Mouse (Mus musculus): ENCODE measurements around the gene Hspd1. TPM values are rescaled to one million over a fixed set of nuclear protein-coding genes. Genes with fewer than 3 reads are reported as not detected.

Gene Hspd1
- total and polyA plus RNA-seq, 2 experiments: 52.3 to 301 TPM

GRCm38 (mm10) chr1:55031026-55031779 is 56.8 kb downstream of the Hspd1 start:
- Histone ChIP-seq H3K27ac (replicated peaks; ENCODE audit: insufficient read depth, low read depth, low read length) (no peak overlapping the region), H3K36me3 (ENCODE audit: control insufficient read depth, insufficient read depth, low read length) (no peaks in the 10 kb centered on the region), H3K27me3 (ENCODE audit: control insufficient read depth, insufficient read depth, low read length) (no peaks in the 10 kb centered on the region), H3K4me3 (ENCODE audit: insufficient read depth, low read depth, low read length) (no peak overlapping the region), H3K9ac (ENCODE audit: low read depth, low read length) (no peak overlapping the region), H3K79me2 (ENCODE audit: control insufficient read depth, insufficient read depth, low read length) (peaks cover 3% of the 10 kb centered on the region; the same call in 1 of the 2 replicates), H3K4me1 (ENCODE audit: control insufficient read depth, insufficient read depth, low read length) (no peaks in the 10 kb centered on the region)
- no peak for DNase-seq (ENCODE audit: extremely low read depth, low read depth, low spot score)
- TF ChIP-seq CTCF (IDR thresholded peaks at IDR 0.05; ENCODE audit: low read depth, low read length) (no peak), POLR2A (IDR thresholded peaks at IDR 0.05; ENCODE audit: extremely low read depth, insufficient read depth, low read length) (no peak)

GRCm38 (mm10) chr1:55029446-55029845 is 58.6 kb downstream of the Hspd1 start:
- Histone ChIP-seq H3K9ac (ENCODE audit: low read depth, low read length) (no peak overlapping the region), H3K27me3 (ENCODE audit: control insufficient read depth, insufficient read depth, low read length) (no peaks in the 10 kb centered on the region), H3K36me3 (ENCODE audit: control insufficient read depth, insufficient read depth, low read length) (no peaks in the 10 kb centered on the region), H3K27ac (replicated peaks; ENCODE audit: insufficient read depth, low read depth, low read length) (peak overlapping the region; percentile 46), H3K4me3 (ENCODE audit: insufficient read depth, low read depth, low read length) (no peak overlapping the region), H3K4me1 (ENCODE audit: control insufficient read depth, insufficient read depth, low read length) (no peaks in the 10 kb centered on the region; the same call in 1 of the 2 replicates), H3K79me2 (ENCODE audit: control insufficient read depth, insufficient read depth, low read length) (peaks cover 16% of the 10 kb centered on the region; the same call in 1 of the 2 replicates)
- no peak for DNase-seq (ENCODE audit: extremely low read depth, low read depth, low spot score)
- TF ChIP-seq POLR2A (IDR thresholded peaks at IDR 0.05; ENCODE audit: extremely low read depth, insufficient read depth, low read length) (no peak), CTCF (IDR thresholded peaks at IDR 0.05; ENCODE audit: low read depth, low read length) (no peak)
- 82% methylated on average over 4 of the region's 4 CpGs for WGBS

GRCm38 (mm10) chr1:55028512-55029249 is 59.4 kb downstream of the Hspd1 start:
- H3K27ac ChIP-seq (replicated peaks; ENCODE audit: insufficient read depth, low read depth, low read length): peak overlapping the region; percentile 46
- WGBS: 72% methylated on average over 11 of the region's 11 CpGs
- no peaks in the 10 kb centered on the region for H3K27me3 ChIP-seq (ENCODE audit: control insufficient read depth, insufficient read depth, low read length)
- DNase-seq (ENCODE audit: extremely low read depth, low read depth, low spot score): peak; percentile 44
- H3K79me2 ChIP-seq (ENCODE audit: control insufficient read depth, insufficient read depth, low read length): peaks cover 16% of the 10 kb centered on the region; the same call in 1 of the 2 replicates
- peaks cover 2% of the 10 kb centered on the region for H3K4me1 ChIP-seq (ENCODE audit: control insufficient read depth, insufficient read depth, low read length)
- peak overlapping the region; percentile 2; the same call in 1 of the 2 replicates for H3K4me3 ChIP-seq (ENCODE audit: insufficient read depth, low read depth, low read length)
- no peak for TF ChIP-seq CTCF (IDR thresholded peaks at IDR 0.05; ENCODE audit: low read depth, low read length)
- TF ChIP-seq POLR2A (IDR thresholded peaks at IDR 0.05; ENCODE audit: extremely low read depth, insufficient read depth, low read length): no peak
- H3K36me3 ChIP-seq (ENCODE audit: control insufficient read depth, insufficient read depth, low read length): no peaks in the 10 kb centered on the region
- no peak overlapping the region for H3K9ac ChIP-seq (ENCODE audit: low read depth, low read length)

GRCm38 (mm10) chr1:55027966-55028365 is 60.1 kb downstream of the Hspd1 start:
- H3K36me3 ChIP-seq (ENCODE audit: control insufficient read depth, insufficient read depth, low read length): no peaks in the 10 kb centered on the region
- no peak overlapping the region for H3K4me3 ChIP-seq (ENCODE audit: insufficient read depth, low read depth, low read length)
- TF ChIP-seq CTCF (IDR thresholded peaks at IDR 0.05; ENCODE audit: low read depth, low read length) (no peak), POLR2A (IDR thresholded peaks at IDR 0.05; ENCODE audit: extremely low read depth, insufficient read depth, low read length) (no peak)
- 80% methylated on average over 1 of the region's 1 CpGs for WGBS
- H3K27me3 ChIP-seq (ENCODE audit: control insufficient read depth, insufficient read depth, low read length): no peaks in the 10 kb centered on the region
- H3K27ac ChIP-seq (replicated peaks; ENCODE audit: insufficient read depth, low read depth, low read length): no peak overlapping the region
- H3K79me2 ChIP-seq (ENCODE audit: control insufficient read depth, insufficient read depth, low read length): peaks cover 17% of the 10 kb centered on the region; the same call in 1 of the 2 replicates
- H3K4me1 ChIP-seq (ENCODE audit: control insufficient read depth, insufficient read depth, low read length): peaks cover 4% of the 10 kb centered on the region
- no peak for DNase-seq (ENCODE audit: extremely low read depth, low read depth, low spot score)
- no peak overlapping the region for H3K9ac ChIP-seq (ENCODE audit: low read depth, low read length)

Other genes starting within 250 kb of the Hspd1 start
- gene Ankrd44, start 161.9 kb downstream of the Hspd1 start, total RNA-seq (2014; rRNA removed): 7.2 and 8.5 TPM in 2 replicates
- gene Ankrd44, start 161.9 kb downstream of the Hspd1 start, polyA plus RNA-seq (2012; rRNA removed): 1.6 and 2.3 TPM in 2 replicates
- gene Sf3b1, start 60.8 kb downstream of the Hspd1 start, total RNA-seq (2014; rRNA removed): 73.8 and 89.0 TPM in 2 replicates
- gene Sf3b1, start 60.8 kb downstream of the Hspd1 start, polyA plus RNA-seq (2012; rRNA removed): 11.0 and 13.6 TPM in 2 replicates
- 43.4 and 63.2 TPM in 2 replicates for gene Coq10b, start 35.5 kb downstream of the Hspd1 start, total RNA-seq (2014; rRNA removed)
- 6.3 and 7.8 TPM in 2 replicates for gene Coq10b, start 35.5 kb downstream of the Hspd1 start, polyA plus RNA-seq (2012; rRNA removed)
- gene Hspe1, start 111 bp downstream of the Hspd1 start, total RNA-seq (2014; rRNA removed): 194 and 259 TPM in 2 replicates
- gene Hspe1, start 111 bp downstream of the Hspd1 start, polyA plus RNA-seq (2012; rRNA removed): 29.5 and 41.5 TPM in 2 replicates
- gene Mob4, start 43.0 kb upstream of the Hspd1 start, total RNA-seq (2014; rRNA removed): 25.7 and 27.8 TPM in 2 replicates
- 5.6 and 6.1 TPM in 2 replicates for gene Mob4, start 43.0 kb upstream of the Hspd1 start, polyA plus RNA-seq (2012; rRNA removed)
- 0.37 and 0.54 TPM in 2 replicates for gene Rftn2, start 138.5 kb upstream of the Hspd1 start, total RNA-seq (2014; rRNA removed)
- gene Rftn2, start 138.5 kb upstream of the Hspd1 start, polyA plus RNA-seq (2012; rRNA removed): 0.24 and 0.29 TPM in 2 replicates
- 1.0 TPM in 2 replicates for gene Mars2, start 148.9 kb upstream of the Hspd1 start, total RNA-seq (2014; rRNA removed)
- gene Mars2, start 148.9 kb upstream of the Hspd1 start, polyA plus RNA-seq (2012; rRNA removed): 0.67 and 0.75 TPM in 2 replicates

Measured in liver, adult 2 months (tissue).